Mouse (Mus musculus): ENCODE results near the gene Sptbn2.

DNA sequence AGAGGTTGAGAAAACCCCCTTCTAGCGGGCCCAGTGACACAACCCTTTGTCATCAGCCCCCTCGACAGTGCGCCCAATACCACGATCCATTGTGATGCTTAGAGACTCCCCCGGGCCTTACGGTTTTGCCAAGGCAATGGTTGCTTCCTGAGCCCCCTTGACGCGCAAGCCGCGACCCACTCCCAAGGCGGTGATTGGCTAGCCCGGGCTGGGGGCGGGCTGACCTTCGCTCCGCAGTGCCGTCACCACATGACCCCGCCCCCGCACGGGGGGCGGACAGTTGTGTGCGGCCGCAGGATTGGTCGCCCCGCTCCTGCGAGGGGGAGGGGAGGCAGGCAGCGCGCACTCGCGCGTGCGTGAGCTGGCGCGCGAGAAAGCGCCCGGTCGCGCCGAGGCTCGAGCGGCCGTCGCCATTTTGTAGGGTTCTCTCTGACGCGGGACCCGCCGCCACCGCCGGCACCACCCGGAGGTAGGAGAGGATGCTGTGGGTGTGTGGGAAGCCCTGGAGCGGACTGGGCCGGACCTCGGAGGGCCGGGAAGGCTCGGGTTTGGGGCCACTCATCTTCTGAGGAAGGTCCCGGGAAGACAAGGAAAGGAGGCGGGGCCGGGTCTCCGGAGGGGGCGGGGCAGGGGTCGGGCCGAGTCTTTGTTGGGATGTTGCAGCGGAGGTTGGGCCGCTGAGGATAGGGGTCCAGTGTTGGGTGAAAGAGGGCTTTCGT is 45.4 kb downstream of the Sptbn2 start, which contains the start of gene Rbm4b:
- TF ChIP-seq CTCF (IDR thresholded peaks at IDR 0.05; ENCODE audit: extremely low read depth, insufficient read depth, low read length) (no peak), POLR2A (IDR thresholded peaks at IDR 0.05; ENCODE audit: extremely low read depth, insufficient read depth, low read length) (peak; percentile 57)

Data from cortical plate, adult 2 months (tissue).